Mouse (Mus musculus) midbrain, embryonic 14.5 days (tissue): ENCODE data around the gene Tra2b. TPM values are rescaled to one million over a fixed set of nuclear protein-coding genes. Genes with fewer than 3 reads are reported as not detected.

ENCODE experiments used
- polyA plus RNA-seq: library from polyadenylated mRNA; unstranded; fragments of >200 nt; fragmentation: Nextera tagmentation; extraction: Ambion mirVana; gene quantifications from 2 replicates; pipeline ENCODE4 v1.2.1, GENCODE M21; 2014

Tra2b gene
- polyA plus RNA-seq, 1 experiment from 2014 or later = 286 TPM

Other genes with a start within 250 kb of the Tra2b start
- 11.8 and 20.2 TPM in 2 replicates for gene Igf2bp2, start 102.7 kb downstream of the Tra2b start, polyA plus RNA-seq
- 15.7 and 15.9 TPM in 2 replicates for gene Etv5, start 173.7 kb upstream of the Tra2b start, polyA plus RNA-seq